Mouse (Mus musculus) midbrain, postnatal 0 days (tissue): ENCODE results near the gene Mnx1. TPM values are rescaled to one million over a fixed set of nuclear protein-coding genes. Genes with fewer than 3 reads are reported as not detected.

Experiments
- ATAC-seq: fragments of 200-750 bp; cut with Nextera tagmentation; 2 replicates; pipeline ENCODE4 v1.8.0; 2017; ENCODE audit warnings: moderate number of reproducible peaks, mild to moderate bottlenecking, moderate TSS enrichment, moderate library complexity; ENCODE audit not compliant: low FRiP score
- DNase-seq: peaks from one replicate; pipeline ENCODE4 v3.0.0-alpha.2; 2015; ENCODE audit warnings: low spot score
- H3K27ac ChIP-seq: fragments of 300-500 bp; sonication (generic); 2 replicates; pipeline ENCODE4 v1.5.1; 2014; ENCODE audit warnings: low read depth, mild to moderate bottlenecking, low read length, mixed read lengths
- H3K27me3 ChIP-seq: fragments of 300-500 bp; sonication (generic); 2 replicates; pipeline ENCODE4 v1.6.1; 2014; ENCODE audit warnings: low read length, control low read depth, mixed read lengths; ENCODE audit not compliant: insufficient read depth
- H3K36me3 ChIP-seq: fragments of 300-500 bp; sonication (generic); 2 replicates; pipeline ENCODE4 v1.6.1; 2014; ENCODE audit warnings: low read length, control low read depth, mixed read lengths; ENCODE audit not compliant: insufficient read depth
- H3K4me1 ChIP-seq: fragments of 300-500 bp; sonication (generic); 2 replicates; pipeline ENCODE4 v1.6.1; 2014; ENCODE audit warnings: mild to moderate bottlenecking, control low read depth, antibody characterized with exemption, low read length, mixed read lengths; ENCODE audit not compliant: insufficient read depth
- H3K4me2 ChIP-seq: fragments of 300-500 bp; sonication (generic); 2 replicates; pipeline ENCODE4 v1.6.1; 2014; ENCODE audit warnings: low read depth, mild to moderate bottlenecking, low read length, mixed read lengths; ENCODE audit not compliant: poor library complexity, severe bottlenecking
- H3K4me3 ChIP-seq: fragments of 300-500 bp; sonication (generic); 2 replicates; pipeline ENCODE4 v1.5.1; 2014; ENCODE audit warnings: low read depth, mild to moderate bottlenecking, low read length, moderate library complexity
- H3K9ac ChIP-seq: fragments of 300-500 bp; sonication (generic); replicated peaks from 2 replicates; pipeline ENCODE4 v1.6.1; 2014; ENCODE audit warnings: mild to moderate bottlenecking, low read length, moderate library complexity, mixed read lengths; ENCODE audit not compliant: poor library complexity, severe bottlenecking
- H3K9me3 ChIP-seq: fragments of 300-500 bp; sonication (generic); 2 replicates; pipeline ENCODE4 v1.6.1; 2016; ENCODE audit warnings: low read length, control low read depth
- CTCF ChIP-seq: IDR thresholded peaks from 2 replicates; pipeline ENCODE4 v1.5.1; 2016; ENCODE audit warnings: antibody characterized with exemption, mild to moderate bottlenecking
- WGBS: fragments of 180-500 bp; shearing (Covaris S2); extraction: QIAGEN DNeasy Blood & Tissue Kit; methylation state at CpG from one replicate; pipeline ENCODE4 v1.1.7; 2014; 5-methylcytosine and 5-hydroxymethylcytosine counted together
- polyA plus RNA-seq: library from polyadenylated mRNA; unstranded; fragments of >200 nt; fragmentation: Nextera tagmentation; extraction: Ambion mirVana; gene quantifications from 2 replicates; pipeline ENCODE4 v1.2.1, GENCODE M21; 2015
- total RNA-seq: library from RNA; depleted of rRNA; stranded (reverse); fragments of >200 nt; gene quantifications from 2 replicates; pipeline ENCODE4 v1.2.3, GENCODE M21; 2014

Mnx1 gene
- total and polyA plus RNA-seq, 2 experiments from 2014 or later = not detected

DNA sequence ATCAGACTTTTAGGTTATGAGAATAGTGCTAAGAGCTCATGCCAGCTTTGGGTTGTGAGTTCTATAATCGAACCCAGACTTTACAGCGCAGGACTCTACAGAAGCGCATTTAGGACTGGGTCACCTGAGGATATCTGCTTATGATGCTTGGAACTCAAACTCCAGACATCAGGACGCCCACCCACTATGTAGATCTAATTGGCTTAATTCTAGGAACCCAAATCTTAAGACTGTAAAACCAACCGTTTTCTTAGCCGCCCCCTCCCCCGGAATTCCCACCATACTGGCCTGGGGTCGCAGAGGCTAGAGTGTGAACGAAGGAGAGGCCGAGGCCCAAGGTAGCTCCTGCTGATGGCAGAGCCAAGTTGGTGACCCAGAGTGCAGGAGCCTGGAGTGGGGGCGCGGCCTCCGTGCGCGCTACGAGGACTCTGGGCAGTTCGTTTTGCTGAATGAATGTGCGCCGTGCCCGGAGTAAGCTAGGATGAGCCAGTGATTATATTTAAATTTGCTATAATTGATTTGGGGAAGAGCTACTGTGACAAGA is 7.3 kb downstream of the Mnx1 start:
- no peak for DNase-seq
- Histone ChIP-seq H3K36me3 (no peaks in the 10 kb centered on the region), H3K27ac (no peak overlapping the region), H3K9me3 (no peaks in the 10 kb centered on the region), H3K27me3 (peaks cover 72% of the 10 kb centered on the region), H3K9ac (no peak overlapping the region), H3K4me3 (no peak overlapping the region), H3K4me1 (peaks cover 5% of the 10 kb centered on the region; the same call in 1 of the 2 replicates), H3K4me2 (no peak overlapping the region)
- no peak for TF ChIP-seq CTCF
- no peak for ATAC-seq
- 2% methylated on average over 20 of the region's 20 CpGs for WGBS

DNA sequence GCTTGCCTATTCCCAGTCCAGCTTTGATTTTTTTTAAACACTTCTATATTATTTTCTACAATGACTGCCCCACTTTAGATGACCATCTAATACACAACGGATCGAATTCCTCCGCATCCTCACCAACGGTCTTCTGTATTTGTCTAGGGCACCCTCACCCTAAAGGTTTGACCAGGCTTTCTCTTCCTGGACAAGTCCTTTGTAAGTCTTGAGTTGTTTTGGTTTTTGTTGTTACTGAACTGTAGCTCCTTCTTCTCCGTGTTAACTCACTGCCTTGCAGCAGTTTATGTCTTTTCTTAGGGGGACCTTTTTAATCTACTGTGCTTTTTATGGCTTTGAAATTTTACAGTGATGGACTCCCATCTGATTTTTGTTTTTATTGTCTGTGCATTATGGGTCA is 8.0 kb downstream of the Mnx1 start:
- 8% methylated on average over 5 of the region's 5 CpGs for WGBS
- no peak for ATAC-seq

DNA sequence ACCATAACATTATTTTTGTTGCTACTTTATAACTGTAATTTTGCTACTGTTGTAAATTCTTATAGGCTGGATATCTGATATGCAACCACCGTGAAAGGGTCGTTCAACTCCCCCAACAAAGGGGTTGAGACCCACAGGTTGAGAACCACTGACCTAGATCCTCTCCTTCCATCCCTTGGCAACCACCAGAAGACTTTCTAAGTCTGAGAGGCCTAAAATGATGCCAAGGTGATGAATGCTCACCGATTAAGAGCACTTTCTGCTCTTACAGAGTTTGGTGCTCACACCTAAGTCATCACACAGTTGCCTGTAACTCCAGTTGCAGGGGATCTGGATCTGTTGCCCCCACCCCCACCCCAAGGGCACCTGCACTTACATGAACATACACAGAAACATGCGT is 8.8 kb downstream of the Mnx1 start:
- 5% methylated on average over 4 of the region's 4 CpGs for WGBS
- Histone ChIP-seq H3K36me3 (no peaks in the 10 kb centered on the region), H3K9me3 (no peaks in the 10 kb centered on the region), H3K27ac (no peak overlapping the region), H3K4me3 (no peak overlapping the region), H3K4me2 (no peak overlapping the region), H3K9ac (no peak overlapping the region), H3K27me3 (peaks cover 58% of the 10 kb centered on the region), H3K4me1 (peaks cover 5% of the 10 kb centered on the region; the same call in 1 of the 2 replicates)
- TF ChIP-seq CTCF = no peak
- DNase-seq = no peak
- ATAC-seq = no peak

More for the DNA sequence above, 8.0 kb downstream of the Mnx1 start:
- Histone ChIP-seq H3K27ac (no peak overlapping the region), H3K9ac (no peak overlapping the region), H3K27me3 (peaks cover 66% of the 10 kb centered on the region), H3K4me2 (no peak overlapping the region), H3K36me3 (no peaks in the 10 kb centered on the region), H3K4me1 (peaks cover 5% of the 10 kb centered on the region; the same call in 1 of the 2 replicates), H3K4me3 (no peak overlapping the region), H3K9me3 (no peaks in the 10 kb centered on the region)
- no peak for DNase-seq
- no peak for TF ChIP-seq CTCF

DNA sequence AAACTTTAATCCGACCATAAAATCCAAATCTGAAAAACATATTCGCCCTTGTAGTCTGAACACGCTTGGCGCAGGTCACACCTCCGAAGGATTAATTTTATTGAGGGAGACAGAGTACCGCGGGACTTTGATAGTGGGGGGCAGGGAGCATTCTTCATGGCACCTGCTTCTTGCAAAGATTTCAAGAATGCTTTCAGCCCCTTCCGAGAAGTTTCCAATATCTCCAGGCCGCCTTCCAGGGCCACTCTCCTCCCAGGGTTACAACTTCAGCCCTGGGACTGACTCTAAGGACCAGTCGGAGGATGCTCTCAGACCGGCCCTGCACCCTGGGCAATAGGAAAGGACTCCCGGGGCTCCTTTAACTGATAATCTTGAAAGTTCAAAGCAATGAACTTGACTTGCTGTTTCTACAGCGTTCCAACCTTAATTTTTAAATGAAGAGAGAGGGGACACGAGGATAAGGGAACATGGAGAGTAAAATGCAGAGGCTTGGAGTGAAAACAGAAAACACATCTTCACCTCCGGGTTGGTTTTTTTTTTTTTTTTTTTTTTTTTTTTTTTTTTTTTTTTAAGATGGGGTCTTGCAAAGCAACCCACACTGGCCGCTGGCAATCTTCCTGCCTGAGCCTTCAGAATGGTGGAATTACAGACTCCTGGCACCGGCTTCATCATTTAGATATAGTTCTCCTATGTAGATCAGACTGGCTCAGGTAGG is 9.8 kb downstream of the Mnx1 start:
- ATAC-seq (no peak), DNase-seq (no peak)
- Histone ChIP-seq H3K36me3 (no peaks in the 10 kb centered on the region), H3K4me1 (peaks cover 5% of the 10 kb centered on the region; the same call in 1 of the 2 replicates), H3K9me3 (no peaks in the 10 kb centered on the region), H3K4me2 (peak overlapping the region; percentile 49), H3K4me3 (peak overlapping the region; percentile 31), H3K9ac (no peak overlapping the region), H3K27me3 (peaks cover 49% of the 10 kb centered on the region), H3K27ac (no peak overlapping the region)
- WGBS = 2% methylated on average over 17 of the region's 17 CpGs
- no peak for TF ChIP-seq CTCF

DNA sequence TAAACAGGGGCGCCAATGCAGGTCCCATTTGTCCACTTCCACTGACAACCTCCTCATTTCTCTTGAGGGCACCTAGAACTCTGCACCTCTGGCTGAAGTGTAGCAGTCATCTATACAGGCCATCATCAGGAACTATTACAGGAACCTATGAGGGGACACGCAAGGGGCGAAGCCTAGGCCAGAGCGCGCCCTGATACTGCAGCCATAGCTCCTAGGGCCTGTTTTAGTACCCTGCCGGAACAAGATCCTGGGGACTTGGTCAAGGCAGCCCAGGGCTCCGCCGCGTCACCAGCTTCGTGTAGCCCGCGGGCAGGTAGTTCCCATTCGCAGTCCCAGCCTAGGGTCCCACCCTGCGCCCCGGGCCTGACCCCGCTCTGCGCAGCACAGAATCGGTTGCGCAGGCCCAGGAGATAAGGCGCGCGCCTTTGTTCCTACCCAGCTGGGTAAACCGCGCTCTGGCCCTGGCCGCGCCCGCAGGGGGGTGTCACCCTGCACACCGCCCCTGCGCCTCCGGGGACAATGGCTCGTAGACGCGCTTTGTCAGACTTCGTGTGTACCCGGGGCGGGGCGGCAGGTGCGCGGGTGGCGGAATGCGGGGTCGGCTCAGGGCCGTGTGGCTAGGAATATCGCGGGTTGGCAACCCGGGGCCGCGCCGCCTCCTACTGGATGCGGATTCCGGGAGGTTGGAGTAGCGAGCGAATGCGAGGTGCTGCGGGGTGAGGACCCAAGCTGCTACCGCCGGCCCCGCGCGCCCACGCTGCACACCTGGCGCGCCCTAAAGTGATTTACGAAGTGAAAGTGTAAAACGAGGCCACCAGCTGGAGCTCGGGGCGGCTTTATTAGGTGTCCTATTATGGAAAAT is 10.6 kb downstream of the Mnx1 start:
- 3% methylated on average over 67 of the region's 67 CpGs for WGBS
- Histone ChIP-seq H3K36me3 (no peaks in the 10 kb centered on the region), H3K4me2 (peak overlapping the region; percentile 49), H3K27me3 (peaks cover 43% of the 10 kb centered on the region), H3K4me3 (peak overlapping the region; percentile 31), H3K4me1 (peaks cover 5% of the 10 kb centered on the region; the same call in 1 of the 2 replicates), H3K9ac (no peak overlapping the region), H3K9me3 (no peaks in the 10 kb centered on the region), H3K27ac (no peak overlapping the region)
- DNase-seq (no peak), ATAC-seq (peak; percentile 42; the same call in 1 of the 2 replicates)
- TF ChIP-seq CTCF = no peak
